Mouse (Mus musculus) CH12.LX (cell line): ENCODE data around the gene Prdm10. TPM values are rescaled to one million over a fixed set of nuclear protein-coding genes. Genes with fewer than 3 reads are reported as not detected.

Source experiments
- DNase-seq: peaks from one replicate; pipeline ENCODE4 v3.0.0-alpha.2; 2013; ENCODE audit errors: extremely low read depth
- H3K27ac ChIP-seq: 2 replicates; pipeline ENCODE4 v1.5.1; 2012; ENCODE audit warnings: low read depth, mild to moderate bottlenecking, control low read depth, moderate library complexity; ENCODE audit not compliant: insufficient read depth
- H3K27me3 ChIP-seq: replicated peaks from 2 replicates; pipeline ENCODE3; 2012; ENCODE audit warnings: inconsistent platforms
- H3K36me3 ChIP-seq, 2 experiments: replicated peaks in 1 of 2; 2 replicates each; pipeline versions ENCODE3 to v1.6.1; 2012; ENCODE audit warnings: inconsistent platforms in 1 of 2, low read length in 1 of 2, mild to moderate bottlenecking in 1 of 2, mixed read lengths in 1 of 2, moderate library complexity in 1 of 2; ENCODE audit not compliant: control insufficient read depth in 1 of 2, insufficient read depth in 1 of 2
- H3K4me1 ChIP-seq, 2 experiments: 2 replicates each; pipeline ENCODE4 v1.6.1; 2012; ENCODE audit warnings: inconsistent platforms in 1 of 2, moderate library complexity in 1 of 2; ENCODE audit not compliant: insufficient read depth in 2 of 2, control insufficient read depth in 1 of 2
- H3K4me2 ChIP-seq: 2 replicates; pipeline ENCODE4 v1.6.1; 2012; ENCODE audit warnings: low read depth, mild to moderate bottlenecking, control low read depth; ENCODE audit not compliant: poor library complexity, insufficient read depth, severe bottlenecking
- H3K4me3 ChIP-seq, 3 experiments: fragments of 150-350 bp in 1 of 3; sonication (generic) in 1 of 3; replicated peaks in 1 of 3; 2 replicates each; pipeline versions ENCODE3 to v1.5.1; 2011 to 2012; ENCODE audit warnings: low read depth in 2 of 3, low read length in 2 of 3, mild to moderate bottlenecking in 2 of 3, moderate library complexity in 2 of 3, control low read depth in 1 of 3, improper control_type of control experiment in 1 of 3, inconsistent platforms in 1 of 3, mixed read lengths in 1 of 3; ENCODE audit not compliant: poor library complexity in 1 of 3
- H3K79me2 ChIP-seq: replicated peaks from 2 replicates; pipeline ENCODE4 v1.6.1; 2012; ENCODE audit warnings: mild to moderate bottlenecking, moderate library complexity; ENCODE audit not compliant: control insufficient read depth, poor library complexity, insufficient read depth, severe bottlenecking; ENCODE audit errors: extremely low read depth
- H3K9ac ChIP-seq: 2 replicates; pipeline ENCODE4 v1.6.1; 2012; ENCODE audit warnings: low read depth, mild to moderate bottlenecking, control low read depth, moderate library complexity; ENCODE audit not compliant: insufficient read depth
- H3K9me3 ChIP-seq: replicated peaks from 2 replicates; pipeline ENCODE3; 2012; ENCODE audit warnings: low read length, inconsistent platforms, mixed read lengths
- CHD1 ChIP-seq: IDR thresholded peaks from 2 replicates; pipeline ENCODE4 v1.6.1; 2012; ENCODE audit warnings: low read depth, low read length, improper control_type of control experiment, inconsistent platforms
- E2F4 ChIP-seq: IDR thresholded peaks from 2 replicates; pipeline ENCODE4 v1.6.1; 2011; ENCODE audit warnings: low read depth, low read length, improper control_type of control experiment; ENCODE audit not compliant: insufficient replicate concordance
- ELF1 ChIP-seq: IDR thresholded peaks from 2 replicates; pipeline ENCODE4 v1.6.1; 2014; ENCODE audit warnings: low read depth, mild to moderate bottlenecking, inconsistent platforms, low read length, improper control_type of control experiment
- ETS1 ChIP-seq: conservative IDR thresholded peaks from 2 replicates; pipeline ENCODE4 v1.6.1; 2012; ENCODE audit warnings: low read depth, mild to moderate bottlenecking, inconsistent platforms, low read length, improper control_type of control experiment, moderate library complexity
- IRF4 ChIP-seq: IDR thresholded peaks from 2 replicates; pipeline ENCODE4 v1.6.1; 2014; ENCODE audit warnings: low read depth, mild to moderate bottlenecking, inconsistent platforms, low read length, improper control_type of control experiment
- JUND ChIP-seq: conservative IDR thresholded peaks from 2 replicates; pipeline ENCODE4 v1.6.1; 2011; ENCODE audit warnings: low read depth, low read length, improper control_type of control experiment
- MAFK ChIP-seq: IDR thresholded peaks from 2 replicates; pipeline ENCODE4 v1.6.1; 2011; ENCODE audit warnings: low read length, improper control_type of control experiment; ENCODE audit not compliant: insufficient replicate concordance
- MXI1 ChIP-seq: IDR thresholded peaks from 2 replicates; pipeline ENCODE4 v1.6.1; 2011; ENCODE audit warnings: mild to moderate bottlenecking, low read depth, low read length, improper control_type of control experiment
- MYC ChIP-seq: IDR thresholded peaks from 2 replicates; pipeline ENCODE4 v1.6.1; 2011; ENCODE audit warnings: low read depth, mild to moderate bottlenecking, improper control_type of control experiment, low read length
- NELFE ChIP-seq: IDR thresholded peaks from 2 replicates; pipeline ENCODE4 v1.6.1; 2011; ENCODE audit warnings: low read depth, low read length, improper control_type of control experiment
- RCOR1 ChIP-seq: conservative IDR thresholded peaks from 2 replicates; pipeline ENCODE4 v1.6.1; 2012; ENCODE audit warnings: low read depth, mild to moderate bottlenecking, inconsistent platforms, low read length, improper control_type of control experiment
- ZC3H11A ChIP-seq: IDR thresholded peaks from 2 replicates; pipeline ENCODE4 v1.6.1; 2012; ENCODE audit warnings: low read depth, mild to moderate bottlenecking, inconsistent platforms, low read length, improper control_type of control experiment
- dilution Hi-C: fragments of 300-500 bp; cut with MboI; formaldehyde crosslinking; loops from 2 replicates; pipeline ENCODE4 v1.14.3; 2020; ENCODE audit warnings: low sequenced_read_pairs; ENCODE audit not compliant: extremely low pct_unique_long_range_greater_than_20kb, extremely low pct_ligation_motif_present
- in situ Hi-C: fragments of 300-500 bp; cut with MboI; formaldehyde crosslinking; loops from 3 replicates; pipeline ENCODE4 v1.14.3; 2019; ENCODE audit warnings: low sequenced_read_pairs, low pct_ligation_motif_present, low pct_unique_long_range_greater_than_20kb, mixed read lengths
- polyA plus RNA-seq: library from polyadenylated mRNA; unstranded; fragments of >175 nt; gene quantifications from 2 replicates; pipeline ENCODE4 v1.2.1, GENCODE M21; 2012; ENCODE audit warnings: low read depth; ENCODE audit not compliant: insufficient read length
- total RNA-seq, 2 experiments: library from RNA; depleted of rRNA; stranded (reverse); fragments of 300-350 nt in 1 of 2; fragments of >200 nt in 1 of 2; gene quantifications; 2 replicates each; pipeline ENCODE4 v1.2.3; 2012 to 2014

The Prdm10 gene
- total and polyA plus RNA-seq, 3 experiments, result 4.5 to 6.7 (median 4.7) TPM

GRCm38 (mm10) chr9:31300525-31300924 is 20.2 kb downstream of the Prdm10 start:
- H3K9ac ChIP-seq, result no peak overlapping the region
- no peaks in the 10 kb centered on the region for H3K79me2 ChIP-seq
- TF ChIP-seq E2F4 (no peak), NELFE (no peak), CHD1 (no peak), MAFK (no peak), JUND (no peak), ETS1 (no peak)
- H3K27me3 ChIP-seq, result no peaks in the 10 kb centered on the region
- DNase-seq, result no peak
- peaks cover 0 to 15% of the 10 kb centered on the region in 2 experiments; a peak in 2 of 4 replicates for H3K4me1 ChIP-seq
- H3K9me3 ChIP-seq, result no peaks in the 10 kb centered on the region
- no peak overlapping the region for H3K27ac ChIP-seq
- in situ Hi-C loops, result no loop called here
- H3K4me3 ChIP-seq, result no peak overlapping the region
- dilution Hi-C loops, result no loop called here
- peaks cover 0 to 3% of the 10 kb centered on the region in 2 experiments for H3K36me3 ChIP-seq
- no peak overlapping the region for H3K4me2 ChIP-seq

- no peaks in the 10 kb centered on the region for H3K9me3 ChIP-seq
- DNase-seq, result no peak
- dilution Hi-C loops, result no loop called here
- peaks cover 0 to 3% of the 10 kb centered on the region in 2 experiments for H3K36me3 ChIP-seq
- H3K4me2 ChIP-seq, result no peak overlapping the region
- TF ChIP-seq MAFK, result no peak
- no peak for TF ChIP-seq MYC
- TF ChIP-seq ETS1, result no peak
- no peak for TF ChIP-seq ZC3H11A
- no peak for TF ChIP-seq RCOR1
- TF ChIP-seq MXI1, result no peak
- no peak for TF ChIP-seq ELF1
- TF ChIP-seq IRF4, result no peak
- TF ChIP-seq NELFE, result no peak
- in situ Hi-C loops, result no loop called here
- H3K79me2 ChIP-seq, result no peaks in the 10 kb centered on the region
- no peaks in the 10 kb centered on the region for H3K27me3 ChIP-seq
- H3K27ac ChIP-seq, result no peak overlapping the region
- no peak overlapping the region for H3K4me3 ChIP-seq
- H3K9ac ChIP-seq, result no peak overlapping the region
- peaks cover 0 to 15% of the 10 kb centered on the region in 2 experiments; a peak in 2 of 4 replicates for H3K4me1 ChIP-seq
Observed at GRCm38 (mm10) chr9:31301107-31301506, 20.8 kb downstream of the Prdm10 start.
